Mouse (Mus musculus) brain, embryonic 14.5 days (tissue): Measurements from ENCODE around the gene Rnase12.

Experiments used
- CTCF ChIP-seq: fragments of 200-500 bp; IDR thresholded peaks from 2 replicates; pipeline ENCODE4 v1.5.1; 2012; ENCODE audit warnings: inconsistent platforms, mild to moderate bottlenecking, moderate library complexity, borderline replicate concordance; ENCODE audit not compliant: insufficient read depth, insufficient read length; ENCODE audit errors: extremely low read depth
- POLR2A ChIP-seq: fragments of 200-500 bp; IDR thresholded peaks from 2 replicates; pipeline ENCODE4 v1.6.1; 2012; ENCODE audit warnings: mild to moderate bottlenecking, inconsistent platforms, borderline replicate concordance; ENCODE audit not compliant: poor library complexity, insufficient read depth, insufficient read length, severe bottlenecking; ENCODE audit errors: extremely low read depth

- TF ChIP-seq POLR2A (no peak), CTCF (no peak)
Measured at GRCm38 (mm10) chr14:51101284-51101683, 43.8 kb upstream of the Rnase12 start.
